Mouse (Mus musculus): ENCODE measurements at regions not wholly inside any gene's neighbourhood (a gene's known extent, or its start where the extent isn't known, plus 50 kb on each side); places are given as distances from the start of the nearest gene placed in this dataset.

DNA sequence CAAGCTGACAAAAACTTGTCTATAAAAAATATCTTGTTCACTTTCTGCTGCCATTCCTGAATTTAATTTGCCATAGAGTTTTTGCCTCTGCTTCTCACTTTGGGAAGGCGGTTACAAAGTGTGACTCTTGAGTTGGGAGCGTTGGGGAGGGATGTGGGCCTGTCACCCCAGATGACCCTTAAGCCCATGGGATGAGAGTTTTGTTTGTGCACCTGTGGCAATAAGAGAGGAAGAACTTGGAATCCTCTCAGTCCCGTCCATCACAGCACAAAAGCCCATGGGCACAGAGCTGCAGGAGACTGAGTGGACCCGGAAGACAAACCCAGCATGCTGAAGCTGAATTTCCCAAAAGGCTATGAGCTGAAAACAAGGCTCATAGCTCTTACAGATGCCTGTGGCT is 127.7 kb upstream of the Pik3r1 start:
- TF ChIP-seq CTCF (IDR thresholded peaks at IDR 0.05; ENCODE audit: borderline replicate concordance, insufficient read depth, low read depth, low read length) (no peak), POLR2A (IDR thresholded peaks at IDR 0.05; ENCODE audit: borderline replicate concordance, insufficient read depth, low read length) (no peak)

Data from cerebellum, adult 2 months (tissue).